Mouse (Mus musculus) CH12.LX (cell line): ENCODE measurements at regions not wholly inside any gene's neighbourhood (a gene's known extent, or its start where the extent isn't known, plus 50 kb on each side); places are given as distances from the start of the nearest gene placed in this dataset.

Experiments used
- DNase-seq: peaks from one replicate; pipeline ENCODE4 v3.0.0-alpha.2; 2013; ENCODE audit errors: extremely low read depth
- H3K27ac ChIP-seq: 2 replicates; pipeline ENCODE4 v1.5.1; 2012; ENCODE audit warnings: low read depth, mild to moderate bottlenecking, control low read depth, moderate library complexity; ENCODE audit not compliant: insufficient read depth
- H3K27me3 ChIP-seq: replicated peaks from 2 replicates; pipeline ENCODE3; 2012; ENCODE audit warnings: inconsistent platforms
- H3K36me3 ChIP-seq, 2 experiments: replicated peaks in 1 of 2; 2 replicates each; pipeline versions ENCODE3 to v1.6.1; 2012; ENCODE audit warnings: inconsistent platforms in 1 of 2, low read length in 1 of 2, mild to moderate bottlenecking in 1 of 2, mixed read lengths in 1 of 2, moderate library complexity in 1 of 2; ENCODE audit not compliant: control insufficient read depth in 1 of 2, insufficient read depth in 1 of 2
- H3K4me1 ChIP-seq, 2 experiments: 2 replicates each; pipeline ENCODE4 v1.6.1; 2012; ENCODE audit warnings: inconsistent platforms in 1 of 2, moderate library complexity in 1 of 2; ENCODE audit not compliant: insufficient read depth in 2 of 2, control insufficient read depth in 1 of 2
- H3K4me2 ChIP-seq: 2 replicates; pipeline ENCODE4 v1.6.1; 2012; ENCODE audit warnings: low read depth, mild to moderate bottlenecking, control low read depth; ENCODE audit not compliant: poor library complexity, insufficient read depth, severe bottlenecking
- H3K4me3 ChIP-seq, 3 experiments: fragments of 150-350 bp in 1 of 3; sonication (generic) in 1 of 3; replicated peaks in 1 of 3; 2 replicates each; pipeline versions ENCODE3 to v1.5.1; 2011 to 2012; ENCODE audit warnings: low read depth in 2 of 3, low read length in 2 of 3, mild to moderate bottlenecking in 2 of 3, moderate library complexity in 2 of 3, control low read depth in 1 of 3, improper control_type of control experiment in 1 of 3, inconsistent platforms in 1 of 3, mixed read lengths in 1 of 3; ENCODE audit not compliant: poor library complexity in 1 of 3
- H3K79me2 ChIP-seq: replicated peaks from 2 replicates; pipeline ENCODE4 v1.6.1; 2012; ENCODE audit warnings: mild to moderate bottlenecking, moderate library complexity; ENCODE audit not compliant: control insufficient read depth, poor library complexity, insufficient read depth, severe bottlenecking; ENCODE audit errors: extremely low read depth
- H3K9ac ChIP-seq: 2 replicates; pipeline ENCODE4 v1.6.1; 2012; ENCODE audit warnings: low read depth, mild to moderate bottlenecking, control low read depth, moderate library complexity; ENCODE audit not compliant: insufficient read depth
- H3K9me3 ChIP-seq: replicated peaks from 2 replicates; pipeline ENCODE3; 2012; ENCODE audit warnings: low read length, inconsistent platforms, mixed read lengths
- BHLHE40 ChIP-seq: IDR thresholded peaks from 2 replicates; pipeline ENCODE4 v1.6.1; 2011; ENCODE audit warnings: mild to moderate bottlenecking, low read depth, low read length, improper control_type of control experiment
- E2F4 ChIP-seq: IDR thresholded peaks from 2 replicates; pipeline ENCODE4 v1.6.1; 2011; ENCODE audit warnings: low read depth, low read length, improper control_type of control experiment; ENCODE audit not compliant: insufficient replicate concordance
- EP300 ChIP-seq: IDR thresholded peaks from 2 replicates; pipeline ENCODE4 v1.6.1; 2011; ENCODE audit warnings: low read length, improper control_type of control experiment
- HCFC1 ChIP-seq: IDR thresholded peaks from 2 replicates; pipeline ENCODE4 v1.6.1; 2012; ENCODE audit warnings: low read depth, mild to moderate bottlenecking, inconsistent platforms, low read length, improper control_type of control experiment
- MEF2A ChIP-seq: IDR thresholded peaks from 2 replicates; pipeline ENCODE4 v1.6.1; 2014; ENCODE audit warnings: low read depth, mild to moderate bottlenecking, inconsistent platforms, low read length, improper control_type of control experiment, borderline replicate concordance
- MXI1 ChIP-seq: IDR thresholded peaks from 2 replicates; pipeline ENCODE4 v1.6.1; 2011; ENCODE audit warnings: mild to moderate bottlenecking, low read depth, low read length, improper control_type of control experiment
- NELFE ChIP-seq: IDR thresholded peaks from 2 replicates; pipeline ENCODE4 v1.6.1; 2011; ENCODE audit warnings: low read depth, low read length, improper control_type of control experiment
- POLR2A ChIP-seq: IDR thresholded peaks from 2 replicates; pipeline ENCODE4 v1.6.1; 2011; ENCODE audit warnings: low read depth, mild to moderate bottlenecking, improper control_type of control experiment, low read length
- ZNF384 ChIP-seq: IDR thresholded peaks from 2 replicates; pipeline ENCODE4 v1.6.1; 2012; ENCODE audit warnings: low read depth, low read length, improper control_type of control experiment, inconsistent platforms
- dilution Hi-C: fragments of 300-500 bp; cut with MboI; formaldehyde crosslinking; loops from 2 replicates; pipeline ENCODE4 v1.14.3; 2020; ENCODE audit warnings: low sequenced_read_pairs; ENCODE audit not compliant: extremely low pct_unique_long_range_greater_than_20kb, extremely low pct_ligation_motif_present
- in situ Hi-C: fragments of 300-500 bp; cut with MboI; formaldehyde crosslinking; loops from 3 replicates; pipeline ENCODE4 v1.14.3; 2019; ENCODE audit warnings: low sequenced_read_pairs, low pct_ligation_motif_present, low pct_unique_long_range_greater_than_20kb, mixed read lengths

DNA sequence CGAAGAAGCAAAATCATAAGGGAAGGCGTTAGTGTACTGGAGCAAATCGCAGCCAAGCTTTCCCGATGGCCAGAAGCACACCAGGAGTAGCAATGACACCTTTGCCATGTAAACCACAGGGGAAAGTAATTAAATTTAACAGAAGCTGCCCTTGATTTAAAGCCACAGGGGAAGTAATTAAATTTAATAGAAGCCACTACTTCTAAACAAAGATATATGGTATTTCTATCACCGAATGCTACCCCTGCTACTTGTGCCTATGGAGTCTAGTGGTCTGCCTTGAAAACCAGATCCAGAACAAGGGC is 240.9 kb downstream of the Ttll7 start:
- no peak overlapping the region for H3K4me3 ChIP-seq
- H3K9me3 ChIP-seq = no peaks in the 10 kb centered on the region
- no peak for TF ChIP-seq MEF2A
- no peak for TF ChIP-seq ZNF384
- in situ Hi-C loops (no loop called here), dilution Hi-C loops (no loop called here)
- no peaks in the 10 kb centered on the region for H3K79me2 ChIP-seq
- H3K4me2 ChIP-seq = no peak overlapping the region
- H3K27me3 ChIP-seq = no peaks in the 10 kb centered on the region
- no peaks in the 10 kb centered on the region for H3K36me3 ChIP-seq
- peaks cover 4 to 9% of the 10 kb centered on the region in 2 experiments for H3K4me1 ChIP-seq
- H3K27ac ChIP-seq = no peak overlapping the region
- DNase-seq = no peak
- no peak overlapping the region for H3K9ac ChIP-seq

DNA sequence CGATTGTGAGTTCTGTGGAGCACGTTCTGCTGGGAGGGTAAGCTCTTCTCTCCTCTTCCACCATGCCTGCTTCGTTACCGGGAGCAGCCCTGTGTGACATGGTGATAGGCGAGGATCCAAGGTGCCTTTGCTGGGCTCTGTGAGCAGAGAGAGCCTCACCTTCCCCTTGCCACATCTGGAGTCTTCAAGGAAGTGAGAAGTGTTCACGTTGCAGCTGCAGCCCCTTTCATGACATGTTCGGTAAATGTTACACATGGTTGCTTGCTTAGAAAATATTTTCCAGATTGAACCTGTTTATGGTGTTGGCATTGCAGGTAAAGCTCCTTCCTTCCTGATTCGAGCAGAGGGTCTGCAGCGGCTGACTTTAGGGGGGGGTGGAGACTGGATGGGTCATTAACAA is 244.0 kb downstream of the Ttll7 start:
- no peak overlapping the region for H3K4me3 ChIP-seq
- no peak overlapping the region for H3K9ac ChIP-seq
- H3K27me3 ChIP-seq = no peaks in the 10 kb centered on the region
- H3K4me1 ChIP-seq = peaks cover 4 to 17% of the 10 kb centered on the region in 2 experiments
- in situ Hi-C loops (no loop called here), dilution Hi-C loops (no loop called here)
- H3K36me3 ChIP-seq = no peaks in the 10 kb centered on the region
- peak overlapping the region; percentile 1 for H3K4me2 ChIP-seq
- no peak overlapping the region for H3K27ac ChIP-seq
- no peaks in the 10 kb centered on the region for H3K79me2 ChIP-seq
- peak; percentile 55 for DNase-seq
- no peak for TF ChIP-seq NELFE
- TF ChIP-seq BHLHE40 = 0 out of 2 replicates have a peak, but pooled peaks have one; percentile 2
- no peaks in the 10 kb centered on the region for H3K9me3 ChIP-seq

GRCm38 (mm10) chr3:147098065-147098580 is 246.0 kb downstream of the Ttll7 start:
- in situ Hi-C loops = no loop called here
- no peaks in the 10 kb centered on the region for H3K27me3 ChIP-seq
- TF ChIP-seq HCFC1 (no peak), POLR2A (no peak), MXI1 (no peak), EP300 (no peak), E2F4 (no peak), NELFE (no peak)
- TF ChIP-seq, all 38 proteins: peak for 0
- no peak overlapping the region for H3K27ac ChIP-seq
- no peak for DNase-seq
- dilution Hi-C loops = no loop called here
- H3K9ac ChIP-seq = no peak overlapping the region
- peaks cover 4 to 37% of the 10 kb centered on the region in 2 experiments for H3K4me1 ChIP-seq
- no peaks in the 10 kb centered on the region for H3K36me3 ChIP-seq
- H3K4me2 ChIP-seq = no peak overlapping the region
- no peaks in the 10 kb centered on the region for H3K79me2 ChIP-seq
- no peaks in the 10 kb centered on the region for H3K9me3 ChIP-seq
- H3K4me3 ChIP-seq = no peak overlapping the region
